ENCODE assay signal across 14 mouse cellular contexts in genomic region chr3:36482940-36483339, GRCm38 (mm10). TPM values are rescaled to one million over a fixed set of nuclear protein-coding genes. Genes with fewer than 3 reads are reported as not detected.
DNase-seq lines count a peak whose midpoint lies in the region; ATAC-seq lines count a peak whose summit lies in the region.
"Had no signal": no experiment of that assay in that cellular context is flagged by ENCODE, and none has a peak within 500 bp of the region (broad histone marks: within the 10 kb centered on the region; RNA-seq: fewer than 3 reads in every experiment).

No protein-coding gene starts in this region.

- ATAC-seq in lung, embryonic 15.5 days (ENCODE audit: borderline replicate concordance, extremely low read depth, low FRiP score, low TSS enrichment), result peak; percentile 45; the same call in 1 of the 2 replicates
- no peak for ATAC-seq in liver, embryonic 11.5 days (replicated peaks; ENCODE audit: low FRiP score)
- ATAC-seq: CD4-positive, CD25-positive, alpha-beta regulatory T cell, adult 4 months had no signal

- H3K27ac ChIP-seq in heart, embryonic 10.5 days, result peak overlapping the region; percentile 62
- peak overlapping the region; percentile 38; the same call in 1 of the 2 replicates for H3K27ac ChIP-seq in lung, embryonic 15.5 days
- H3K27ac ChIP-seq in liver, embryonic 11.5 days (ENCODE audit: low read depth, low read length), result no peak overlapping the region

- H3K4me3 ChIP-seq in heart, embryonic 10.5 days, result no peak overlapping the region
- no peak overlapping the region for H3K4me3 ChIP-seq in lung, embryonic 15.5 days
- H3K4me3 ChIP-seq in liver, embryonic 11.5 days (ENCODE audit: low read depth, low read length), result no peak overlapping the region

- peaks cover 31% of the 10 kb centered on the region for H3K4me1 ChIP-seq in heart, embryonic 10.5 days
- peaks cover 18% of the 10 kb centered on the region for H3K4me1 ChIP-seq in lung, embryonic 15.5 days
- peaks cover 5% of the 10 kb centered on the region; the same call in 1 of the 2 replicates for H3K4me1 ChIP-seq in liver, embryonic 11.5 days (replicated peaks; ENCODE audit: control insufficient read depth, insufficient read depth, low read length)

- intact Hi-C loops in heart, postnatal 25 days (cut with DNase I), result no loop called here

- DNase-seq in heart, embryonic 10.5 days (ENCODE audit: low spot score), result no peak
- no peak for DNase-seq in heart, postnatal 25 days (ENCODE audit: low spot score)
- DNase-seq in lung, postnatal 10 days, result no peak
- no peak for DNase-seq in liver, embryonic 11.5 days (ENCODE audit: low spot score)
- DNase-seq in yolk sac, embryonic 10.5 days (ENCODE audit: low spot score), result peak; percentile 52
- no peak for DNase-seq in thymus, postnatal 4 days
- DNase-seq: adrenal gland, adult 8-10 months; cerebellum, adult 2 months; kidney, postnatal 10 days; thymus, adult 2 months had no signal

- 19% methylated on average over 9 of the region's 9 CpGs for WGBS in heart, embryonic 10.5 days
- 7% methylated on average over 9 of the region's 9 CpGs for WGBS in lung, embryonic 15.5 days
- 37% methylated on average over 9 of the region's 9 CpGs for WGBS in liver, embryonic 11.5 days

- peak overlapping the region; percentile 39 for H3K4me2 ChIP-seq in lung, embryonic 15.5 days
- H3K4me2 ChIP-seq in liver, embryonic 11.5 days, result peak overlapping the region; percentile 1; the same call in 1 of the 2 replicates

- no peaks in the 10 kb centered on the region for H3K9me3 ChIP-seq in heart, embryonic 10.5 days
- no peaks in the 10 kb centered on the region for H3K9me3 ChIP-seq in lung, embryonic 15.5 days
- H3K9me3 ChIP-seq in liver, embryonic 11.5 days (ENCODE audit: control insufficient read depth, low read length), result no peaks in the 10 kb centered on the region

- no peaks in the 10 kb centered on the region for H3K27me3 ChIP-seq in heart, embryonic 10.5 days (ENCODE audit: insufficient read depth, poor library complexity, severe bottlenecking)
- no peaks in the 10 kb centered on the region for H3K27me3 ChIP-seq in lung, embryonic 15.5 days
- H3K27me3 ChIP-seq in liver, embryonic 11.5 days (replicated peaks; ENCODE audit: control insufficient read depth, insufficient read depth, low read length), result no peaks in the 10 kb centered on the region

- no peak overlapping the region for H3K9ac ChIP-seq in lung, embryonic 15.5 days
- H3K9ac ChIP-seq in liver, embryonic 11.5 days (ENCODE audit: low read depth, low read length), result no peak overlapping the region

- no peaks in the 10 kb centered on the region for H3K36me3 ChIP-seq in heart, embryonic 10.5 days
- no peaks in the 10 kb centered on the region for H3K36me3 ChIP-seq in lung, embryonic 15.5 days
- H3K36me3 ChIP-seq in liver, embryonic 11.5 days (ENCODE audit: control insufficient read depth, insufficient read depth, low read length), result no peaks in the 10 kb centered on the region

RNA-seq across cellular contexts. Expression of gene 1810062G17Rik, which starts 7.2 kb away (rescaled TPM):
- polyA plus RNA-seq in heart, embryonic 10.5 days (2016; fragmentation: Nextera tagmentation; extraction: Ambion mirVana), result 0.90 and 0.93 TPM in 2 replicates
- total RNA-seq in heart, postnatal 25 days (2021), result under 1 TPM in 1 of 2 experiments, not detected in 1; 0.31 TPM
- 2.6 and 2.9 TPM in 2 replicates for polyA plus RNA-seq in lung, embryonic 15.5 days (2015; fragmentation: Nextera tagmentation; extraction: Ambion mirVana)
- polyA plus RNA-seq in liver, embryonic 11.5 days (2014; fragmentation: Nextera tagmentation; extraction: Ambion mirVana), result 0.48 and 0.75 TPM in 2 replicates

RNA-seq across cellular contexts. Expression of gene Anxa5, which starts 7.2 kb away (rescaled TPM):
- 293 and 360 TPM in 2 replicates for polyA plus RNA-seq in heart, embryonic 10.5 days (2016; fragmentation: Nextera tagmentation; extraction: Ambion mirVana)
- total RNA-seq in heart, postnatal 25 days (2021), result 100 to 1,000 TPM; 136 to 138 TPM
- 442 and 480 TPM in 2 replicates for polyA plus RNA-seq in lung, embryonic 15.5 days (2015; fragmentation: Nextera tagmentation; extraction: Ambion mirVana)
- 105 and 108 TPM in 2 replicates for polyA plus RNA-seq in liver, embryonic 11.5 days (2014; fragmentation: Nextera tagmentation; extraction: Ambion mirVana)

RNA-seq across cellular contexts. Expression of gene Gm11549, which starts 38.7 kb away (rescaled TPM):
- polyA plus RNA-seq in heart, embryonic 10.5 days (2016; fragmentation: Nextera tagmentation; extraction: Ambion mirVana), result not detected in 2 replicates
- not detected for total RNA-seq in heart, postnatal 25 days (2021)
- 0.10 and 0.17 TPM in 2 replicates for polyA plus RNA-seq in lung, embryonic 15.5 days (2015; fragmentation: Nextera tagmentation; extraction: Ambion mirVana)
- not detected in 2 replicates for polyA plus RNA-seq in liver, embryonic 11.5 days (2014; fragmentation: Nextera tagmentation; extraction: Ambion mirVana)
- total RNA-seq: adrenal gland, adult 8-10 months; granulocyte monocyte progenitor cell, adult 5-6 weeks; megakaryocyte, adult 5-6 weeks had no signal
- polyA plus RNA-seq: CD4-positive, CD25-positive, alpha-beta regulatory T cell, adult 4 months had no signal
